Mouse (Mus musculus): ENCODE measurements around the gene Usp6nl.

DNA sequence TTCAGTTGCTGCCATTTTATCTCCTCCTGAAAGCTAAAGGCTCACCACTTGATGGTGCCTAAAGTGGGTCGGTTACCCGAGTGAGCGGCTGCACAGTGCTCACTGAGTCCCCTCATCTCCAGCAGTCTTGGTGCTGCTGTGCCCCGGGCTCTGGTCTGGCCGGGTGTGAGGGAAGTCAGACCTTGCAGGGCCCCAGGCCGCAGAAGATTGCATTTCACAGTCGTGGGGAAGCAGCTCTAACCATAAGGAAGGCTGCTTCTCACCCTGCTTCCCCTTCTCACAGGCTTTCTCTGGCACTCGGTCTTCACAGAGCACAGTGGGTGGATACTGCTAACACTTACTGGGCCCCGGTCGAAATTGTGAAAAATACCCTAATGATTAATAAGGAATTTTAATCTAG is 119.8 kb downstream of the Usp6nl start:
- TF ChIP-seq CTCF (IDR thresholded peaks at IDR 0.05; ENCODE audit: control insufficient read depth, insufficient read depth, insufficient replicate concordance, low read depth, low read length) (no peak), POLR2A (IDR thresholded peaks at IDR 0.05; ENCODE audit: control insufficient read depth, low read depth, low read length) (no peak)

Data from testis, adult 2 months (tissue).